Mouse (Mus musculus) kidney, embryonic 16.5 days (tissue): ENCODE data around the gene Plekhm2. TPM values are rescaled to one million over a fixed set of nuclear protein-coding genes. Genes with fewer than 3 reads are reported as not detected.

Source experiments
- ATAC-seq: fragments of 200-750 bp; cut with Nextera tagmentation; 2 replicates; pipeline ENCODE4 v1.8.0; 2017; ENCODE audit warnings: moderate TSS enrichment; ENCODE audit not compliant: low FRiP score, low TSS enrichment
- H3K27ac ChIP-seq: fragments of 300-500 bp; sonication (generic); 2 replicates; pipeline ENCODE4 v1.5.1; 2014; ENCODE audit warnings: low read length
- H3K27me3 ChIP-seq: fragments of 300-500 bp; sonication (generic); 2 replicates; pipeline ENCODE4 v1.6.1; 2014; ENCODE audit warnings: low read length, control low read depth, mixed read lengths; ENCODE audit not compliant: insufficient read depth
- H3K36me3 ChIP-seq: fragments of 300-500 bp; sonication (generic); 2 replicates; pipeline ENCODE4 v1.6.1; 2014; ENCODE audit warnings: low read length, control low read depth, mixed read lengths; ENCODE audit not compliant: insufficient read depth
- H3K4me1 ChIP-seq: fragments of 300-500 bp; sonication (generic); 2 replicates; pipeline ENCODE4 v1.6.1; 2014; ENCODE audit warnings: low read length, control low read depth, mixed read lengths; ENCODE audit not compliant: insufficient read depth
- H3K4me2 ChIP-seq: fragments of 300-500 bp; sonication (generic); replicated peaks from 2 replicates; pipeline ENCODE4 v1.6.1; 2014; ENCODE audit warnings: low read depth, low read length
- H3K4me3 ChIP-seq: fragments of 300-500 bp; sonication (generic); 2 replicates; pipeline ENCODE4 v1.5.1; 2014; ENCODE audit warnings: mild to moderate bottlenecking, low read length
- H3K9ac ChIP-seq: fragments of 300-500 bp; sonication (generic); replicated peaks from 2 replicates; pipeline ENCODE4 v1.6.1; 2014; ENCODE audit warnings: low read length
- H3K9me3 ChIP-seq: fragments of 300-500 bp; sonication (generic); 2 replicates; pipeline ENCODE4 v1.6.1; 2016; ENCODE audit warnings: low read length, control low read depth
- WGBS: fragments of 180-500 bp; shearing (Covaris S2); extraction: QIAGEN DNeasy Blood & Tissue Kit; methylation state at CpG from one replicate; pipeline ENCODE4 v1.1.7; 2014; 5-methylcytosine and 5-hydroxymethylcytosine counted together
- polyA plus RNA-seq: library from polyadenylated mRNA; unstranded; fragments of >200 nt; fragmentation: Nextera tagmentation; extraction: Ambion mirVana; gene quantifications from 2 replicates; pipeline ENCODE4 v1.2.1, GENCODE M21; 2015

The Plekhm2 gene
- polyA plus RNA-seq: 6.4 TPM in 2 replicates

DNA sequence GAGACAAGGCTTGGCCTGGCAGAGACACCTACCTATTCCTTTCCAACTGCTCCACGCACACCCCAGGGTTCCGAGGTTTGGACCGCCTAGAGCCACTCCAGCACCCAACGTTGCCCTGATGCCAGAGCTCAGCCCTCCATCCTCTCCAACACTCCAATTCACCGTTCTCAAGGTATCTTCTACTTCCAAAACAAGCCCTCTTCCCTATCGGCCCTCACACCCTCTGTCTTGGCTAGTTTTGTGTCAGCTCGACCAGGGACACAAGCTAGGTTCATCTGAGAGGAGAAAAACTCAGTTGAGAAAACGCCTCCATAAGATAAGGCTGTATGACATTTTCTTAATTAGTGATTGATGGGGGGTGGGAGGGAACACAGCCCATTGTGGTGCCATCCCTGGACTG lies at the start of gene Plekhm2:
Gene Plekhm2, minus strand, starts transcription at position 101 of the 400 bp plus-strand sequence.
- H3K27me3 ChIP-seq: no peaks in the 10 kb centered on the region
- 0 out of 2 replicates have a peak, but pooled peaks cover 10% of the 10 kb centered on the region for H3K36me3 ChIP-seq
- H3K4me1 ChIP-seq: peaks cover 14% of the 10 kb centered on the region
- H3K4me3 ChIP-seq: peak within 1 kb of the TSS; percentile 64
- H3K4me2 ChIP-seq: peak within 1 kb of the TSS; percentile 95
- WGBS: 69% methylated on average over 8 of the region's 8 CpGs
- H3K27ac ChIP-seq: peak within 1 kb of the TSS; percentile 74
- peak within 1 kb of the TSS; percentile 97 for H3K9ac ChIP-seq
- ATAC-seq: peak; percentile 24; the same call in 1 of the 2 replicates
- H3K9me3 ChIP-seq: no peaks in the 10 kb centered on the region

DNA sequence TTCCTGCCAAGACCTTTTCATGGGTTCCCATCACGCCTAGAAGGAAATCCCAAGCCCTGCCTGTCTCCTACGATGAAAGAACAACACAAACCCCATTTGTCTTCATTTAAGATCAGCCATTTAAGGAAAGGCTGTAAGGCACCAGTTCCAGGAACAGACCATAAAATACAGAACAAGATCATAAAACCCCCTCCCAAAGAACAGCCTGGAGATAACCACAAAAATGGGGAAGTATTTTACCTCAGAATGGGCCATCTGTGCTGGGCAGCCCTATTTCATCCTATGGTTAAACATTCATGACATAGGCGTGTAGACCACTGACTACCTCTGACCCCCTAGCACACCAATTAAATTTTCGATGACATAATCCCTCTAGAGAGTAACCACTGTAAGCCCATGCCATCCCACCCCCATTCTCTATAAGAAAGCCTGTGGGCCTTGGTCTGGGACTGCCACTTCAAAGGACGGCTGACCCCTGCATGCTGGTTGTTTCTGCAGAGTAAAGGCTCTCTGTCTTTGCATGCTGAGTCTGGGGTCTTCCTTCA lies 49.0 kb upstream of the Plekhm2 start:
- Histone ChIP-seq H3K4me3 (no peak overlapping the region), H3K27ac (no peak overlapping the region), H3K9ac (no peak overlapping the region), H3K36me3 (peaks cover 40% of the 10 kb centered on the region), H3K27me3 (no peaks in the 10 kb centered on the region), H3K4me2 (no peak overlapping the region), H3K9me3 (no peaks in the 10 kb centered on the region), H3K4me1 (peaks cover 30% of the 10 kb centered on the region)
- no peak for ATAC-seq
- WGBS: 45% methylated on average over 5 of the region's 5 CpGs

DNA sequence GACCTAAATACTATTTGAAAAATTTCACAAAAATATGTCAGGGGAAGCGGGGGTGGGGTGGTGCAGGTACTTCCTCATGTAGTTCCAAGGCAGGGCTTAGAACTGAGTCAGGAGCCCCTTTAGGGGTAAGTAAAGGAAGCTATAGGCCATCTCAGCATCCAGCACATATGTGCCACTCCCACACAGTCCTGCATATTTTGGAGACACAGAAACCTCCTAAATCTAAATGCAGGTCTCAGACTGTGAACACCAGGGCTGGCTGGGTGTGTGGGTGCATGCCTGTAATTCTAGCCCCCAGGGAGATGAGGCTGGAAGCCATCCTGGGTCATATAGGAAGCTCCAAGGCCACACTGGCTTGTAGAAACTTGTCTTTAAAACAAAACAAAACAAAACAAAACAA lies 46.6 kb upstream of the Plekhm2 start:
- no peak overlapping the region for H3K4me2 ChIP-seq
- H3K36me3 ChIP-seq: peaks cover 64% of the 10 kb centered on the region
- no peaks in the 10 kb centered on the region for H3K9me3 ChIP-seq
- no peaks in the 10 kb centered on the region for H3K27me3 ChIP-seq
- no peak overlapping the region for H3K4me3 ChIP-seq
- ATAC-seq: no peak
- H3K9ac ChIP-seq: no peak overlapping the region
- H3K4me1 ChIP-seq: peaks cover 30% of the 10 kb centered on the region
- WGBS: 96% methylated on average over 1 of the region's 1 CpGs
- no peak overlapping the region for H3K27ac ChIP-seq

DNA sequence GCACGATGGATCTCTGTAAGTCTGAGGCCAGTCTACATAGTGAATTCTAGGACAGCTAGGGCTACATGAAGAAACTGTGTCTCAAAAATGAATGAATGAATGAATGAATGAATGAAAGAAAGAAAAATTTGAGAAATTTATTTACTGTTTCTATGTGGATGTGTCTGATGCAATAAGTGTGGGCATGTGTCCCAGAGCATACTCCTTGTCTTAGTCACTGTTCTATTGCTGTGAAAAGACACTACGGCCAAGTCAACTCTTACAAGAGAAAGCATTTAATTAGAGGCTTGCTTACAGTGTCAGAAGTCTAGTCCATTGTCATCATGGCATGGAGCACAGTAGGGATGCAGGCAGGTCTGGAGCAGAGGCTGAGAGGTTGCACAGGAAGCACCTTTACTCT lies 44.3 kb upstream of the Plekhm2 start:
- H3K4me3 ChIP-seq: no peak overlapping the region
- no peak for ATAC-seq
- no peak overlapping the region for H3K27ac ChIP-seq
- peaks cover 85% of the 10 kb centered on the region for H3K36me3 ChIP-seq
- peaks cover 7% of the 10 kb centered on the region; the same call in 1 of the 2 replicates for H3K4me1 ChIP-seq
- no peaks in the 10 kb centered on the region for H3K9me3 ChIP-seq
- no peak overlapping the region for H3K9ac ChIP-seq
- H3K4me2 ChIP-seq: no peak overlapping the region
- no peaks in the 10 kb centered on the region for H3K27me3 ChIP-seq
- WGBS: 95% methylated on average over 2 of the region's 2 CpGs

DNA sequence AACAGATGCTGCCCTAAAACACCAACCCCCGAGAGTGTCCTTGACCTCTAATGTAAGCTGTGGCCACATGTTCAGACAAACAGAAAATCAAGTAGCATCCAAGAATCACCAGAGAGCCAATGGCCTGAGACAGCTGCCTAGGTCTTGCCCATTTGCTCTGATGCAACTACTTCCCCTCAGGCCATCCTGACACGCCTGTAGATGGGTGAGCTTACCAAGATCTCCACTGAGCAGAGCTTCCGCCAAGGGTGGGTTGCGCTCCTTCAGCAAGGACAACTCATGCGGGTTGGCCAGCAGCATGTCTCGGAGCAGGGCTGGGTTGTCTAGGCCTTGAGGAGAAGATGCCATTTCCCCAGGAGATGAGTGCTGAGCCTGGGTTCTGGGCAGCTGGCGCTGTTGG lies 43.3 kb upstream of the Plekhm2 start:
- no peak overlapping the region for H3K9ac ChIP-seq
- no peak overlapping the region for H3K27ac ChIP-seq
- ATAC-seq: no peak
- no peak overlapping the region for H3K4me2 ChIP-seq
- H3K27me3 ChIP-seq: no peaks in the 10 kb centered on the region
- H3K4me3 ChIP-seq: no peak overlapping the region
- H3K9me3 ChIP-seq: no peaks in the 10 kb centered on the region
- WGBS: 96% methylated on average over 7 of the region's 7 CpGs
- H3K36me3 ChIP-seq: peaks cover 85% of the 10 kb centered on the region
- H3K4me1 ChIP-seq: no peaks in the 10 kb centered on the region

DNA sequence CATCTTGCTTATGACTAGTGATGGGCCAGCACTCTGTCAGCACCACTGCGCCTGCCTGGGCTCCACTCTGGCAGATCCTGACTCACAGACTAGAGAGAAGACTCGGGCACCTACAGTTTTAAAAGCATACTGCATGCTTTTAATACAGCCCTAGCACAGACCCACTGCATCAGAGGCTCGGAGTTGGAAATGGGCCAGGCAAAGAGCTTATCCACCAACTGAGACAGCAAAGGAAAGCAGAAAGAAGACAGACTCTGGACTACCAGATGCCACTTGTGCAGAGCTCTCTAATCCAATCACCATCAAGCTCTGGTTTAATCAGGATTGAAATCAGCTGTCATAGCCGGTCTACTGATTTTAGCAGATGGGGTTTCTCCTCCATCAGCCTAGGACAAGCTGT lies 40.6 kb upstream of the Plekhm2 start:
- ATAC-seq: no peak
- 79% methylated on average over 4 of the region's 4 CpGs for WGBS
- H3K36me3 ChIP-seq: peaks cover 79% of the 10 kb centered on the region
- no peak overlapping the region for H3K4me3 ChIP-seq
- no peak overlapping the region for H3K4me2 ChIP-seq
- no peaks in the 10 kb centered on the region for H3K9me3 ChIP-seq
- no peak overlapping the region for H3K27ac ChIP-seq
- no peaks in the 10 kb centered on the region for H3K4me1 ChIP-seq
- no peak overlapping the region for H3K9ac ChIP-seq
- no peaks in the 10 kb centered on the region for H3K27me3 ChIP-seq

DNA sequence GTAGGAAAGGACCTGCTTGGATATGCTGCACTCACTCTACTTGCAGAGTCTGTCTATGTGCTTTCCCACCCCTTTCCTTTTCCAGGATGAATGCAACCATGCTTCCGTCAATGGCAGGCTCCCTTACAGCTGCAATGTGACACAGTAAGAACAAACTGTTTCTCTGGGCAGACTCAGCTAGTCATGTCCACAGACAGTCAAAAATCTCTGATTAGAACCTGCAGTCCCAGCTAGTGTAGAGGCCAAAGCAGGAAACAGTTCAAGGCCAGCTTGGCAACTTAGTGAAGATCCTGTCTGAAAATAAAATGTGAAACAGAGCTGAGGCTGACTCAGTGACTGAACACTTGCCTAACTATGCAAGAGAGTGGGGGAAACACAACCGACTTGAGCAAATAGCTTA lies 39.9 kb upstream of the Plekhm2 start:
- WGBS: 90% methylated on average over 2 of the region's 2 CpGs
- Histone ChIP-seq H3K36me3 (peaks cover 78% of the 10 kb centered on the region), H3K9me3 (no peaks in the 10 kb centered on the region), H3K4me2 (no peak overlapping the region), H3K4me3 (no peak overlapping the region), H3K27me3 (no peaks in the 10 kb centered on the region), H3K27ac (no peak overlapping the region), H3K4me1 (no peaks in the 10 kb centered on the region), H3K9ac (no peak overlapping the region)
- no peak for ATAC-seq

DNA sequence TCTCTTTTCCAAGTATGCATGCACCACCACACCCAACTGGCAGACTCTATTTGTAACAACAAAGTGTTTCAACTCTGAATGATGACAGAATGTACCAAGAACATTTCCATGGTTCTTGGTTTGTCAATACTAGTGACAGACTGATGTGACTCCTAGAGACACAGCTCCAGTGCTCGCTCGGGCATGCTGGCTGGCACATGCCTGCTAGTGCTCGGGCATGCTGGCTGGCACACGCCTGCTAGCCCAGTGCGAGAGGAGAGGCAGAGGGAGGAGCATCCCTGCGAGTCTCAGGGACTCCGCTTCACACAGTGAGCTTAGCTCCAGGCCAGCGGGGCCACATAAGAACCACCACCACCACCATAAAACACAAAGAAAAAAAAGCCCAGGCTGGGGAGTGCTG lies 30.0 kb upstream of the Plekhm2 start:
- Histone ChIP-seq H3K4me2 (no peak overlapping the region), H3K4me1 (no peaks in the 10 kb centered on the region), H3K4me3 (no peak overlapping the region), H3K9me3 (no peaks in the 10 kb centered on the region), H3K9ac (no peak overlapping the region), H3K36me3 (peaks cover 65% of the 10 kb centered on the region), H3K27me3 (no peaks in the 10 kb centered on the region), H3K27ac (no peak overlapping the region)
- 96% methylated on average over 8 of the region's 8 CpGs for WGBS
- no peak for ATAC-seq

DNA sequence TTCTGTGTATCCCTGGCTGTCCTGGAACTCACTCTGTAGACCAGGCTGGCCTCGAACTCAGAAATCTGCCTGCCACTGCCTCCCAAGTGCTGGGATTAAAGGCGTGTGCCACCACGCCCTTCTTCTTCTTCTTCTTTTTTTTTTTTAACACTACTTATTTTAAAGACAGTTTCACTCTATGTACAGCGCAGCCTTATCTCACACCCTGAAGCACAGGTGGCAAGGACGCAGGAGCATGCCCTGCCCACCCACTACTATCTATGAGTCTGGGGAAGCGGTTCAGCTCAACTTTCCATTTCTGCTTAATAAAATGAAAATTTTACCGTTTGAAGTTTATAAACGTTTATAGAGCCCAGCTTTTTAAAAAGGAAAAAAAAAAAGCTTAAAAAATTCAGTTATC lies 23.8 kb upstream of the Plekhm2 start:
- Histone ChIP-seq H3K27ac (no peak overlapping the region), H3K4me2 (no peak overlapping the region), H3K9me3 (no peaks in the 10 kb centered on the region), H3K27me3 (no peaks in the 10 kb centered on the region), H3K9ac (no peak overlapping the region), H3K4me3 (no peak overlapping the region), H3K36me3 (peaks cover 61% of the 10 kb centered on the region), H3K4me1 (no peaks in the 10 kb centered on the region)
- no peak for ATAC-seq
- WGBS: 93% methylated on average over 8 of the region's 8 CpGs

DNA sequence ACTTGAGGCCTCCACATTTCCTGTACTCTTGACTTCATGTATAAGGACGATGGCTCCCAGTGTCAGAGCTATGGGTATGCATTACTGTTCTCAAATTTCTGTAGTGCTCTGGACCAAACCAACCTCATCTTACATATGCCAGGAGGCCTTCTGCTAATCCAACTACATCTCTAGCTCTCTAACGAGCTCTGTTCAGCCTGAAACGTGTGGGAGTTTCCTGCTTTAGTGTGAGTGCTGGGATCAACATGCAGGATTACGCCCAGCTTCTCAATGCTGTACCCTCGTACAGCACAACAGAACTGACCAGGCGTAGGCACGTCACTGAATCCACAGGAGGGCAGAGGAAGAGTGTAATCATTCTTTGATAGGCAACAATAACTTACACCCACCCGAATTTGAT lies 21.8 kb upstream of the Plekhm2 start:
- Histone ChIP-seq H3K27me3 (no peaks in the 10 kb centered on the region), H3K9ac (no peak overlapping the region), H3K9me3 (no peaks in the 10 kb centered on the region), H3K4me1 (peaks cover 7% of the 10 kb centered on the region), H3K36me3 (peaks cover 60% of the 10 kb centered on the region), H3K27ac (peak overlapping the region; percentile 18; the same call in 1 of the 2 replicates), H3K4me2 (no peak overlapping the region), H3K4me3 (no peak overlapping the region)
- ATAC-seq: no peak
- 43% methylated on average over 8 of the region's 8 CpGs for WGBS
